Mouse (Mus musculus) brain, embryonic 14.5 days (tissue): Measurements from ENCODE around the gene Cfap43.

Experiments
- CTCF ChIP-seq: fragments of 200-500 bp; IDR thresholded peaks from 2 replicates; pipeline ENCODE4 v1.5.1; 2012; ENCODE audit warnings: inconsistent platforms, mild to moderate bottlenecking, moderate library complexity, borderline replicate concordance; ENCODE audit not compliant: insufficient read depth, insufficient read length; ENCODE audit errors: extremely low read depth
- POLR2A ChIP-seq: fragments of 200-500 bp; IDR thresholded peaks from 2 replicates; pipeline ENCODE4 v1.6.1; 2012; ENCODE audit warnings: mild to moderate bottlenecking, inconsistent platforms, borderline replicate concordance; ENCODE audit not compliant: poor library complexity, insufficient read depth, insufficient read length, severe bottlenecking; ENCODE audit errors: extremely low read depth

- TF ChIP-seq CTCF: no peak
- no peak for TF ChIP-seq POLR2A
Measured at GRCm38 (mm10) chr19:47888037-47888436, 31.1 kb downstream of the Cfap43 start.
